Mouse (Mus musculus): Measurements from ENCODE around the gene Anks6.
"Not testable (repeated sequence)": the region's sequence is repeated elsewhere in the genome, so short reads cannot be mapped to it uniquely, and the experiment has no call there.

The Anks6 gene

GRCm38 (mm10) chr4:47056791-47057509 lies at the start of gene Anks6:
TSS of gene Anks6 (minus strand) at chr4:47057427.
- DNase-seq (ENCODE audit: low read depth, low spot score), result peak; percentile 57

- no peak for DNase-seq (ENCODE audit: low read depth, low spot score)
Observed at GRCm38 (mm10) chr4:47103561-47103960, 46.3 kb upstream of the Anks6 start.

GRCm38 (mm10) chr4:47093647-47094046 lies 36.4 kb upstream of the Anks6 start:
- no peak for DNase-seq (ENCODE audit: low read depth, low spot score)

GRCm38 (mm10) chr4:47093161-47093560 lies 35.9 kb upstream of the Anks6 start:
- DNase-seq (ENCODE audit: low read depth, low spot score), result no peak

GRCm38 (mm10) chr4:47092387-47093021 lies 35.3 kb upstream of the Anks6 start:
- no peak for DNase-seq (ENCODE audit: low read depth, low spot score)

- DNase-seq (ENCODE audit: low read depth, low spot score), result no peak
Observed at GRCm38 (mm10) chr4:47091493-47092386, 34.5 kb upstream of the Anks6 start, which contains the start of gene Galnt12. TSS of gene Galnt12 (plus strand) at chr4:47091909.

GRCm38 (mm10) chr4:47088671-47089070 lies 31.4 kb upstream of the Anks6 start:
- DNase-seq (ENCODE audit: low read depth, low spot score), result no peak

- no peak for DNase-seq (ENCODE audit: low read depth, low spot score)
Observed at GRCm38 (mm10) chr4:47083824-47084223, 26.6 kb upstream of the Anks6 start.

GRCm38 (mm10) chr4:47080647-47081010 lies 23.4 kb upstream of the Anks6 start:
- no peak for DNase-seq (ENCODE audit: low read depth, low spot score)

GRCm38 (mm10) chr4:47079997-47080646 lies 22.9 kb upstream of the Anks6 start:
- no peak for DNase-seq (ENCODE audit: low read depth, low spot score)

GRCm38 (mm10) chr4:47075054-47075453 lies 17.8 kb upstream of the Anks6 start:
- peak; percentile 9 for DNase-seq (ENCODE audit: low read depth, low spot score)

- DNase-seq (ENCODE audit: low read depth, low spot score), result no peak
Observed at GRCm38 (mm10) chr4:47060900-47061299, 3.7 kb upstream of the Anks6 start.

- peak; percentile 5 for DNase-seq (ENCODE audit: low read depth, low spot score)
Observed at GRCm38 (mm10) chr4:47057510-47058325, 491 bp upstream of the Anks6 start.

- no peak for DNase-seq (ENCODE audit: low read depth, low spot score)
Observed at GRCm38 (mm10) chr4:47055570-47056080, 1.6 kb downstream of the Anks6 start.

- DNase-seq (ENCODE audit: low read depth, low spot score), result not testable (repeated sequence)
Observed at GRCm38 (mm10) chr4:47055170-47055569, 2.1 kb downstream of the Anks6 start.

- DNase-seq (ENCODE audit: low read depth, low spot score), result no peak
Observed at GRCm38 (mm10) chr4:47051905-47052304, 5.3 kb downstream of the Anks6 start.

GRCm38 (mm10) chr4:47050642-47051381 lies 6.4 kb downstream of the Anks6 start:
- DNase-seq (ENCODE audit: low read depth, low spot score), result no peak

- peak; percentile 88 for DNase-seq (ENCODE audit: low read depth, low spot score)
Observed at GRCm38 (mm10) chr4:47050167-47050566, 7.1 kb downstream of the Anks6 start.

- DNase-seq (ENCODE audit: low read depth, low spot score), result no peak
Observed at GRCm38 (mm10) chr4:47049216-47049615, 8.0 kb downstream of the Anks6 start.

GRCm38 (mm10) chr4:47047765-47048164 lies 9.5 kb downstream of the Anks6 start:
- DNase-seq (ENCODE audit: low read depth, low spot score), result no peak

Data from 3T3-L1 (cell line).